Mouse (Mus musculus): ENCODE results near the gene Bcl2l11. TPM values are rescaled to one million over a fixed set of nuclear protein-coding genes. Genes with fewer than 3 reads are reported as not detected.

The Bcl2l11 gene
- polyA plus RNA-seq, 1 experiment from 2014 or later, result 15.7 TPM

- 89% methylated on average over 9 of the region's 9 CpGs for WGBS
- no peak for ATAC-seq (replicated peaks; ENCODE audit: low FRiP score, low read depth)
- Histone ChIP-seq H3K9me3 (replicated peaks; ENCODE audit: low read length) (no peaks in the 10 kb centered on the region), H3K9ac (ENCODE audit: low read depth, low read length) (no peak overlapping the region), H3K36me3 (ENCODE audit: insufficient read depth, low read length) (no peaks in the 10 kb centered on the region), H3K27me3 (ENCODE audit: insufficient read depth, low read length) (no peaks in the 10 kb centered on the region), H3K27ac (no peak overlapping the region), H3K4me1 (replicated peaks; ENCODE audit: insufficient read depth, low read length) (no peaks in the 10 kb centered on the region), H3K4me3 (replicated peaks; ENCODE audit: low read depth, low read length) (no peak overlapping the region), H3K4me2 (ENCODE audit: low read length) (no peak overlapping the region)
- no peak for DNase-seq (ENCODE audit: low spot score)
- no peak for TF ChIP-seq CTCF (IDR thresholded peaks at IDR 0.05; ENCODE audit: low read depth)
These were observed 23.8 kb upstream of the Bcl2l11 start for GRCm38 (mm10) chr2:128102086-128102485.

- H3K9me3 ChIP-seq (replicated peaks; ENCODE audit: low read length), result no peaks in the 10 kb centered on the region
- no peaks in the 10 kb centered on the region for H3K4me1 ChIP-seq (replicated peaks; ENCODE audit: insufficient read depth, low read length)
- ATAC-seq (replicated peaks; ENCODE audit: low FRiP score, low read depth), result no peak
- H3K27ac ChIP-seq, result no peak overlapping the region
- no peaks in the 10 kb centered on the region for H3K27me3 ChIP-seq (ENCODE audit: insufficient read depth, low read length)
- H3K4me3 ChIP-seq (replicated peaks; ENCODE audit: low read depth, low read length), result no peak overlapping the region
- 54% methylated on average over 5 of the region's 5 CpGs for WGBS
- no peak for DNase-seq (ENCODE audit: low spot score)
- no peak overlapping the region for H3K9ac ChIP-seq (ENCODE audit: low read depth, low read length)
- TF ChIP-seq CTCF (IDR thresholded peaks at IDR 0.05; ENCODE audit: low read depth), result no peak
- no peak overlapping the region for H3K4me2 ChIP-seq (ENCODE audit: low read length)
- H3K36me3 ChIP-seq (ENCODE audit: insufficient read depth, low read length), result no peaks in the 10 kb centered on the region
These were observed 21.0 kb upstream of the Bcl2l11 start for GRCm38 (mm10) chr2:128104815-128105214.

- no peak overlapping the region for H3K9ac ChIP-seq (ENCODE audit: low read depth, low read length)
- no peak overlapping the region for H3K27ac ChIP-seq
- no peak overlapping the region for H3K4me2 ChIP-seq (ENCODE audit: low read length)
- WGBS, result 78% methylated on average over 11 of the region's 11 CpGs
- TF ChIP-seq CTCF (IDR thresholded peaks at IDR 0.05; ENCODE audit: low read depth), result no peak
- DNase-seq (ENCODE audit: low spot score) (no peak), ATAC-seq (replicated peaks; ENCODE audit: low FRiP score, low read depth) (no peak)
- no peaks in the 10 kb centered on the region for H3K36me3 ChIP-seq (ENCODE audit: insufficient read depth, low read length)
- no peaks in the 10 kb centered on the region for H3K27me3 ChIP-seq (ENCODE audit: insufficient read depth, low read length)
- H3K4me1 ChIP-seq (replicated peaks; ENCODE audit: insufficient read depth, low read length), result no peaks in the 10 kb centered on the region
- H3K9me3 ChIP-seq (replicated peaks; ENCODE audit: low read length), result no peaks in the 10 kb centered on the region
- H3K4me3 ChIP-seq (replicated peaks; ENCODE audit: low read depth, low read length), result no peak overlapping the region
These were observed 20.2 kb upstream of the Bcl2l11 start for GRCm38 (mm10) chr2:128105651-128106050.

GRCm38 (mm10) chr2:128111537-128111936 is 14.3 kb upstream of the Bcl2l11 start:
- H3K4me2 ChIP-seq (ENCODE audit: low read length), result no peak overlapping the region
- no peaks in the 10 kb centered on the region for H3K9me3 ChIP-seq (replicated peaks; ENCODE audit: low read length)
- H3K27me3 ChIP-seq (ENCODE audit: insufficient read depth, low read length), result no peaks in the 10 kb centered on the region
- H3K27ac ChIP-seq, result no peak overlapping the region
- no peaks in the 10 kb centered on the region for H3K4me1 ChIP-seq (replicated peaks; ENCODE audit: insufficient read depth, low read length)
- WGBS, result 76% methylated on average over 9 of the region's 9 CpGs
- no peaks in the 10 kb centered on the region for H3K36me3 ChIP-seq (ENCODE audit: insufficient read depth, low read length)
- DNase-seq (ENCODE audit: low spot score) (no peak), ATAC-seq (replicated peaks; ENCODE audit: low FRiP score, low read depth) (no peak)
- TF ChIP-seq CTCF (IDR thresholded peaks at IDR 0.05; ENCODE audit: low read depth), result no peak
- H3K4me3 ChIP-seq (replicated peaks; ENCODE audit: low read depth, low read length), result no peak overlapping the region
- no peak overlapping the region for H3K9ac ChIP-seq (ENCODE audit: low read depth, low read length)

- H3K4me3 ChIP-seq (replicated peaks; ENCODE audit: low read depth, low read length), result no peak overlapping the region
- H3K27me3 ChIP-seq (ENCODE audit: insufficient read depth, low read length), result no peaks in the 10 kb centered on the region
- H3K36me3 ChIP-seq (ENCODE audit: insufficient read depth, low read length), result no peaks in the 10 kb centered on the region
- no peak overlapping the region for H3K27ac ChIP-seq
- no peak for DNase-seq (ENCODE audit: low spot score)
- no peak overlapping the region for H3K4me2 ChIP-seq (ENCODE audit: low read length)
- H3K9me3 ChIP-seq (replicated peaks; ENCODE audit: low read length), result no peaks in the 10 kb centered on the region
- WGBS, result 81% methylated on average over 3 of the region's 3 CpGs
- ATAC-seq (replicated peaks; ENCODE audit: low FRiP score, low read depth), result no peak
- no peaks in the 10 kb centered on the region for H3K4me1 ChIP-seq (replicated peaks; ENCODE audit: insufficient read depth, low read length)
- no peak overlapping the region for H3K9ac ChIP-seq (ENCODE audit: low read depth, low read length)
- no peak for TF ChIP-seq CTCF (IDR thresholded peaks at IDR 0.05; ENCODE audit: low read depth)
These were observed 11.2 kb upstream of the Bcl2l11 start for GRCm38 (mm10) chr2:128114621-128115020.

- H3K4me2 ChIP-seq (ENCODE audit: low read length), result no peak overlapping the region
- DNase-seq (ENCODE audit: low spot score) (no peak), ATAC-seq (replicated peaks; ENCODE audit: low FRiP score, low read depth) (no peak)
- no peak overlapping the region for H3K9ac ChIP-seq (ENCODE audit: low read depth, low read length)
- no peaks in the 10 kb centered on the region for H3K4me1 ChIP-seq (replicated peaks; ENCODE audit: insufficient read depth, low read length)
- no peaks in the 10 kb centered on the region for H3K27me3 ChIP-seq (ENCODE audit: insufficient read depth, low read length)
- H3K4me3 ChIP-seq (replicated peaks; ENCODE audit: low read depth, low read length), result no peak overlapping the region
- WGBS, result 67% methylated on average over 4 of the region's 4 CpGs
- TF ChIP-seq CTCF (IDR thresholded peaks at IDR 0.05; ENCODE audit: low read depth), result no peak
- H3K27ac ChIP-seq, result no peak overlapping the region
- H3K36me3 ChIP-seq (ENCODE audit: insufficient read depth, low read length), result no peaks in the 10 kb centered on the region
- H3K9me3 ChIP-seq (replicated peaks; ENCODE audit: low read length), result no peaks in the 10 kb centered on the region
These were observed 10.3 kb upstream of the Bcl2l11 start for GRCm38 (mm10) chr2:128115579-128115978.

GRCm38 (mm10) chr2:128117605-128118004 is 8.2 kb upstream of the Bcl2l11 start:
- no peak for DNase-seq (ENCODE audit: low spot score)
- Histone ChIP-seq H3K9ac (ENCODE audit: low read depth, low read length) (no peak overlapping the region), H3K4me1 (replicated peaks; ENCODE audit: insufficient read depth, low read length) (peaks cover under 1% of the 10 kb centered on the region; the same call in 1 of the 2 replicates), H3K4me3 (replicated peaks; ENCODE audit: low read depth, low read length) (no peak overlapping the region), H3K9me3 (replicated peaks; ENCODE audit: low read length) (no peaks in the 10 kb centered on the region), H3K36me3 (ENCODE audit: insufficient read depth, low read length) (no peaks in the 10 kb centered on the region), H3K27ac (no peak overlapping the region), H3K27me3 (ENCODE audit: insufficient read depth, low read length) (no peaks in the 10 kb centered on the region), H3K4me2 (ENCODE audit: low read length) (no peak overlapping the region)
- no peak for TF ChIP-seq CTCF (IDR thresholded peaks at IDR 0.05; ENCODE audit: low read depth)
- ATAC-seq (replicated peaks; ENCODE audit: low FRiP score, low read depth), result no peak
- 71% methylated on average over 7 of the region's 7 CpGs for WGBS

All from kidney, postnatal 0 days (tissue).